Mouse (Mus musculus) neural tube, embryonic 11.5 days (tissue): ENCODE measurements around the gene Trim7. TPM values are rescaled to one million over a fixed set of nuclear protein-coding genes. Genes with fewer than 3 reads are reported as not detected.
"Not testable (repeated sequence)": the region's sequence is repeated elsewhere in the genome, so short reads cannot be mapped to it uniquely, and the experiment has no call there.

ENCODE experiments used
- ATAC-seq: fragments of 200-750 bp; cut with Nextera tagmentation; 2 replicates; pipeline ENCODE4 v1.8.0; 2017; ENCODE audit warnings: moderate number of reproducible peaks, mild to moderate bottlenecking, moderate TSS enrichment, moderate library complexity; ENCODE audit not compliant: insufficient read depth, low FRiP score, low TSS enrichment
- DNase-seq: peaks from one replicate; pipeline ENCODE4 v3.0.0-alpha.2; 2015; ENCODE audit warnings: low spot score
- H3K27ac ChIP-seq: fragments of 300-500 bp; sonication (generic); 2 replicates; pipeline ENCODE4 v1.5.1; 2014; ENCODE audit warnings: low read depth, mild to moderate bottlenecking, low read length
- H3K27me3 ChIP-seq: fragments of 300-500 bp; sonication (generic); 2 replicates; pipeline ENCODE4 v1.6.1; 2014; ENCODE audit warnings: mild to moderate bottlenecking, low read length, mixed read lengths; ENCODE audit not compliant: control insufficient read depth, insufficient read depth
- H3K36me3 ChIP-seq: fragments of 300-500 bp; sonication (generic); 2 replicates; pipeline ENCODE4 v1.6.1; 2014; ENCODE audit warnings: mild to moderate bottlenecking, low read length, moderate library complexity, mixed read lengths; ENCODE audit not compliant: control insufficient read depth, insufficient read depth
- H3K4me1 ChIP-seq: fragments of 300-500 bp; sonication (generic); 2 replicates; pipeline ENCODE4 v1.6.1; 2014; ENCODE audit warnings: low read length, mixed read lengths; ENCODE audit not compliant: control insufficient read depth, insufficient read depth
- H3K4me2 ChIP-seq: fragments of 300-500 bp; sonication (generic); 2 replicates; pipeline ENCODE4 v1.6.1; 2014; ENCODE audit warnings: low read depth, mild to moderate bottlenecking, moderate library complexity
- H3K4me3 ChIP-seq: fragments of 300-500 bp; sonication (generic); 2 replicates; pipeline ENCODE4 v1.5.1; 2014; ENCODE audit warnings: low read depth, low read length
- H3K9ac ChIP-seq: fragments of 300-500 bp; sonication (generic); 2 replicates; pipeline ENCODE4 v1.6.1; 2014; ENCODE audit warnings: mild to moderate bottlenecking, low read length
- H3K9me3 ChIP-seq: fragments of 300-500 bp; sonication (generic); 2 replicates; pipeline ENCODE4 v1.6.1; 2016; ENCODE audit warnings: low read length; ENCODE audit not compliant: control insufficient read depth
- WGBS: fragments of 180-500 bp; shearing (Covaris S2); extraction: QIAGEN DNeasy Blood & Tissue Kit; methylation state at CpG from one replicate; pipeline ENCODE4 v1.1.7; 2014; 5-methylcytosine and 5-hydroxymethylcytosine counted together
- polyA plus RNA-seq: library from polyadenylated mRNA; unstranded; fragments of >200 nt; fragmentation: Nextera tagmentation; extraction: Ambion mirVana; gene quantifications from 2 replicates; pipeline ENCODE4 v1.2.1, GENCODE M21; 2014

Trim7 gene
- polyA plus RNA-seq: 0.51 and 0.97 TPM in 2 replicates

GRCm38 (mm10) chr11:48825979-48826751 lies at the start of gene Trim7, which contains the start of gene Gm12184:
Gene Trim7, plus strand, starts transcription at chr11:48826140.
Gene Gm12184, minus strand, starts transcription at chr11:48826655.
- under 1% methylated on average over 41 of the region's 92 CpGs for WGBS
- H3K27me3 ChIP-seq, H3K36me3 ChIP-seq, DNase-seq, H3K27ac ChIP-seq, H3K4me1 ChIP-seq, H3K9me3 ChIP-seq: not testable (repeated sequence)
- ATAC-seq: peak; percentile 75
- Histone ChIP-seq H3K4me2 (peak within 1 kb of the TSS; percentile 40), H3K9ac (peak within 1 kb of the TSS; percentile 41; the same call in 1 of the 2 replicates), H3K4me3 (peak within 1 kb of the TSS; percentile 38)

GRCm38 (mm10) chr11:48776664-48777063 lies 49.3 kb upstream of the Trim7 start:
- no peak for DNase-seq
- H3K9me3 ChIP-seq: no peaks in the 10 kb centered on the region
- H3K4me2 ChIP-seq: no peak overlapping the region
- H3K9ac ChIP-seq: no peak overlapping the region
- H3K4me3 ChIP-seq: no peak overlapping the region
- WGBS: 47% methylated on average over 9 of the region's 9 CpGs
- no peaks in the 10 kb centered on the region for H3K4me1 ChIP-seq
- H3K36me3 ChIP-seq: no peaks in the 10 kb centered on the region
- no peak for ATAC-seq
- H3K27me3 ChIP-seq: no peaks in the 10 kb centered on the region
- no peak overlapping the region for H3K27ac ChIP-seq

- H3K27ac ChIP-seq: no peak overlapping the region
- DNase-seq (no peak), ATAC-seq (no peak)
- no peaks in the 10 kb centered on the region for H3K27me3 ChIP-seq
- no peak overlapping the region for H3K4me3 ChIP-seq
- H3K4me1 ChIP-seq: no peaks in the 10 kb centered on the region
- no peaks in the 10 kb centered on the region for H3K36me3 ChIP-seq
- no peaks in the 10 kb centered on the region for H3K9me3 ChIP-seq
- 95% methylated on average over 9 of the region's 9 CpGs for WGBS
- no peak overlapping the region for H3K4me2 ChIP-seq
- H3K9ac ChIP-seq: no peak overlapping the region
These were observed 48.6 kb upstream of the Trim7 start for GRCm38 (mm10) chr11:48777303-48777702.

GRCm38 (mm10) chr11:48779450-48779849 lies 46.5 kb upstream of the Trim7 start:
- DNase-seq: peak; percentile 9
- WGBS: 37% methylated on average over 7 of the region's 7 CpGs
- Histone ChIP-seq H3K4me3 (no peak overlapping the region), H3K27me3 (no peaks in the 10 kb centered on the region), H3K9me3 (no peaks in the 10 kb centered on the region), H3K4me2 (no peak overlapping the region), H3K9ac (no peak overlapping the region), H3K27ac (no peak overlapping the region), H3K4me1 (no peaks in the 10 kb centered on the region), H3K36me3 (no peaks in the 10 kb centered on the region)
- no peak for ATAC-seq

GRCm38 (mm10) chr11:48782243-48782642 lies 43.7 kb upstream of the Trim7 start:
- Histone ChIP-seq H3K9ac (no peak overlapping the region), H3K9me3 (no peaks in the 10 kb centered on the region), H3K27ac (no peak overlapping the region), H3K27me3 (no peaks in the 10 kb centered on the region), H3K4me1 (no peaks in the 10 kb centered on the region), H3K4me3 (no peak overlapping the region), H3K36me3 (no peaks in the 10 kb centered on the region), H3K4me2 (no peak overlapping the region)
- DNase-seq (peak; percentile 4), ATAC-seq (no peak)
- WGBS: 85% methylated on average over 4 of the region's 4 CpGs

- no peak overlapping the region for H3K9ac ChIP-seq
- DNase-seq: no peak
- peak; percentile 45; the same call in 1 of the 2 replicates for ATAC-seq
- WGBS: 54% methylated on average over 10 of the region's 10 CpGs
- no peaks in the 10 kb centered on the region for H3K36me3 ChIP-seq
- peak overlapping the region; percentile 43 for H3K4me2 ChIP-seq
- H3K27me3 ChIP-seq: no peaks in the 10 kb centered on the region
- H3K4me1 ChIP-seq: no peaks in the 10 kb centered on the region
- H3K9me3 ChIP-seq: no peaks in the 10 kb centered on the region
- H3K27ac ChIP-seq: no peak overlapping the region
- H3K4me3 ChIP-seq: no peak overlapping the region
These were observed 38.3 kb upstream of the Trim7 start for GRCm38 (mm10) chr11:48787455-48788211.

GRCm38 (mm10) chr11:48788311-48789089 lies 37.4 kb upstream of the Trim7 start:
- peak; percentile 71; the same call in 1 of the 2 replicates for ATAC-seq
- H3K27ac ChIP-seq: no peak overlapping the region
- 12% methylated on average over 16 of the region's 16 CpGs for WGBS

GRCm38 (mm10) chr11:48789215-48789614 lies 36.7 kb upstream of the Trim7 start:
- Histone ChIP-seq H3K4me3 (no peak overlapping the region), H3K36me3 (no peaks in the 10 kb centered on the region), H3K27me3 (no peaks in the 10 kb centered on the region), H3K27ac (no peak overlapping the region), H3K9ac (no peak overlapping the region), H3K4me1 (no peaks in the 10 kb centered on the region), H3K4me2 (no peak overlapping the region), H3K9me3 (no peaks in the 10 kb centered on the region)
- 85% methylated on average over 5 of the region's 5 CpGs for WGBS
- DNase-seq (no peak), ATAC-seq (no peak)

More at GRCm38 (mm10) chr11:48788311-48789089, 37.4 kb upstream of the Trim7 start:
- Histone ChIP-seq H3K27me3 (no peaks in the 10 kb centered on the region), H3K9me3 (no peaks in the 10 kb centered on the region), H3K9ac (peak overlapping the region; percentile 38; the same call in 1 of the 2 replicates), H3K4me3 (peak overlapping the region; percentile 19), H3K36me3 (no peaks in the 10 kb centered on the region), H3K4me1 (no peaks in the 10 kb centered on the region), H3K4me2 (peak overlapping the region; percentile 43)
- DNase-seq: peak; percentile 83
